Mouse (Mus musculus): Measurements from ENCODE around the gene Crybg1.

DNA sequence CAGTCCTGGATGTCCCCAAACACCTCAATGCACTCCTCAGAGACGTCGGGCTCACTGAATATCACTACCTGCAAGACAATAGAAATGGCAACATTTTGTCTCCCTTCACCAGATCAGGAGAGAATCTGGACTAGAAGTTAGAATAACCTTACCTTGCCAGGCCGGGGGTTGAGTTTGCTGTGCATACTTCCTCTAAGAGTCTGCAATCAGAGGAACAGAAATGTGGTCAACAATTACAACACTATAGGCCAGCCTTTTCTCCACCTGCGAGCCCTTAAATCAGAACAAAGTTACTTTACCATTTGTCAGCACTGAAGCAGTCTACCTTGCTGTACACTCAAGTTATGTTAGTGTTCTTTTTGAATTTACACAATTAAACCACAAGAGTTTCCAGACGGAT is 156.1 kb downstream of the Crybg1 start:
- TF ChIP-seq CTCF (IDR thresholded peaks at IDR 0.05; ENCODE audit: low read depth) (no peak), EP300 (IDR thresholded peaks at IDR 0.05; ENCODE audit: low read depth) (no peak)
